Mouse (Mus musculus): ENCODE data around the gene 5730596B20Rik.

DNA sequence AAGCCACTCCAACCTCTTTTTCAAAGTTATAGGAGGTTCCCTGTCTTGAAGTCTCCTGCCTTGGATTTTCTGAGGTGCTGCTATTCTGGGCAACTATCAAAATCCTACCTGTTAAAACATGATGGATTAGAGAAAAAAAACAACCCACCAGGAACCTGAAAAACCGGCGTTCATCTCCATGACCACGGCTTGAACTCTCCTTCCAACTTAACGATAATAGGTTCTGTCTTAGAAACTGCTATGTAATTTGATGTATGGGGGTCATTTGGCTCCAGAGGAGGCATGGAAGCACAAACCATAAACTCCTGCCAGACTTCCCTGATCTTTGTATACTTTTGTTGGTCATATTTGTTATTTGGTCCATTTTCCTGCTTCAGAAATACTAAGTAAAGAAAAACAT is 3.6 kb upstream of the 5730596B20Rik start:
- TF ChIP-seq POLR2A (IDR thresholded peaks at IDR 0.05; ENCODE audit: borderline replicate concordance, control insufficient read depth, low read depth, low read length) (no peak), CTCF (IDR thresholded peaks at IDR 0.05; ENCODE audit: control insufficient read depth, insufficient read depth, low read length) (no peak)

Measured in bone marrow, adult 2 months (tissue).